Mouse (Mus musculus): ENCODE data around the gene Klri1.
"Not testable (repeated sequence)": the region's sequence is repeated elsewhere in the genome, so short reads cannot be mapped to it uniquely, and the experiment has no call there.

Klri1 gene

GRCm38 (mm10) chr6:129717032-129717431 lies at the start of gene Klri1:
Gene Klri1 (minus strand): TSS chr6:129717132.
- no peak for DNase-seq (ENCODE audit: low spot score)

GRCm38 (mm10) chr6:129747654-129748032 lies 30.7 kb upstream of the Klri1 start:
- no peak for DNase-seq (ENCODE audit: low spot score)

- no peak for DNase-seq (ENCODE audit: low spot score)
Observed at GRCm38 (mm10) chr6:129747016-129747653, 30.2 kb upstream of the Klri1 start.

- DNase-seq (ENCODE audit: low spot score) = no peak
Observed at GRCm38 (mm10) chr6:129746151-129746550, 29.2 kb upstream of the Klri1 start.

- DNase-seq (ENCODE audit: low spot score) = no peak
Observed at GRCm38 (mm10) chr6:129740069-129740721, 23.3 kb upstream of the Klri1 start, which contains the start of gene Klri2. Gene Klri2 (minus strand): TSS chr6:129740484.

DNA sequence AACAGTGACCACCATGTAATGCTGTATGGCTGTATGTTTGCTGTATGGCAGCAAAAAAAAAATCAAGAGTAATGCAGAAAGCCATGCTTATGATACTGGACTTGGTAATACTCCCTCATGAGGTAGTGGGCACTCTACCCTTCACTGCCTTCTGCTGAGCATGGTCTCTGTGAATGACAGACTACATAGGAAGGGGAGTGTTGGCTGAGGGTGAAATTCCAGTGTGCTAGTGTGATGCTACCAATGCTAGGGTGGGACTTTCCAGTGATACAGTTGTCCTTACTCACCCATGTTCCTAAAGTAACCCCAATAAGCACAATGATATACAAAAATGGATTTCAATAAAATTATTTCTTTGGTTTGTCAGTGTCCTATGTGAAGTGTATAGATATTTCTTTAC lies 19.5 kb upstream of the Klri1 start:
- DNase-seq (ENCODE audit: low spot score) = no peak

- no peak for DNase-seq (ENCODE audit: low spot score)
Observed at GRCm38 (mm10) chr6:129727237-129727636, 10.3 kb upstream of the Klri1 start.

GRCm38 (mm10) chr6:129721390-129721789 lies 4.5 kb upstream of the Klri1 start:
- no peak for DNase-seq (ENCODE audit: low spot score)

DNA sequence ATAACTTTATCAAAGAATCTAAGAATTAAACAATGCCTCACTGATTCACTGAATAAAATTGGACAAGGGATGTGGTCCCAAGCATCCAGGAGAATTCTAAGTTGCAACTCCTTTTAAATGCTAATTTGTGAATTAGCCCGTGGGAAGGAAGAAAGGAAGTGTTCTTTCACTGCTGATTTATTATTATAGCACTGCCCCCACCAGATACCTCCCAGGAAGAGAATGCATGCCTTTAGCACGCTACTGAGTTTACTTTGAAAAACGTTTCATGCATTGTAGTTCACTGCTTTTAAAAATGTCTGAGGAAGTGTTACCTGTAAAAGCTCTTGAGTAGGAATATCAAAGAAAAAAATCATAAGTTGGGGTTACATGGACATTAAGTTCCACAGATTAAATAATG lies 3.6 kb upstream of the Klri1 start:
- no peak for DNase-seq (ENCODE audit: low spot score)

DNA sequence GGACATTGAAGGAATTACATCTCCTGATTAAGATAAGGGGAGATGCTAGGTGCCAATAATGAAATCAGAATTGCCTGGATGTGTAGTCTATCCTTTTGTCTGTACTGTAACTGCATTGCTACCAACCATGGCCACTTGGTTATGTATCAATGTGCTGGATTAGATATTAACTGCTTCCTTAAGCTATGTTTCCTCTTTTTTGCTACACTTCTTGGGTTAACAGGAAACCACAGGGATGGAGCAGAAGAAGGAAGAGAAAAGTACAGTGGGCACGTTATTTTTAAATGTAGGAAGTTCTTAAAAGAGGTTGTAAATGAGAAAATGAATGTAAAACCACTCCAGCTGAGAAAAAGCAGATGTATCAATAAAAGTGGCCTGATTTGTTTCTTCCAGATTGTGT lies 3.4 kb downstream of the Klri1 start:
- no peak for DNase-seq (ENCODE audit: low spot score)

DNA sequence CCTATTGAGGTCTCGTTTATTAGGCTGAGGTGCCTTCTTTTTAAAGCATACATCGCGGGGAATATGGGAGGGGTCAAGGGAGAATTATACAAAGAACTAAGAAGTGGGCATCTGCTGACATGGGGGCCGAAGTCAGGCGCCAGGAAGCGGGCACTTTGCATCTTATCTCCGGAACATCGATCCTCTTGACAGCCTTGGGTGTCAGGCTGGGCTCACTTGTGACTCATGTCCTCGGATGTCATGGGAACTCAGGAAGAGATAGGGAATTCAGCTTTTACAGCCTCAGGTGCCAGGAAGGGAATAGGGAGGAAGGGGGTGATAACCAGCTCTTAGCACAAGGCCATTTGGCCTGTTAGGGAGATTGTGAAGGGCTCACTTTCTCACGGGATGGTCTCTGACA lies 25.5 kb downstream of the Klri1 start:
- not testable (repeated sequence) for DNase-seq (ENCODE audit: low spot score)

GRCm38 (mm10) chr6:129680379-129680778 lies 36.6 kb downstream of the Klri1 start:
- no peak for DNase-seq (ENCODE audit: low spot score)

DNA sequence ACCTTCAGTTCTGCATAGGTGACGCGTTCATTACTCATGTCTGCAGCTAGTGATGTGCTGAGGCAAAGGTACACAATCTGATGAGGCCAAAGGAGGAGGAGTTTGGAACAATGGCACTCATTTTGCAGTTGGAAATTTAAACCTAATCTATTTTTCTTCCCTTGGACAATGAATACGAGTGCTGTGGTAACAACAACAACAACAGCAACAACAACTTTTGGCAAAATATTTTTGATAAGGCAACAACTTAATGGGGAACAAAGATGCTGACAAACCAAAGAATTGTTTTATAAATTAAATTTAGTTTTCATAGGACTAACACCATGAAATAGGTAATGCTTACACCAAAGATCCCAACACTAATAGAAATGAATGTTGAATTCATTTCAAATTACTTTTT lies 38.1 kb downstream of the Klri1 start, which contains the start of gene Klrc1:
Gene Klrc1 (minus strand): TSS at position 101 of the 400 bp plus-strand sequence.
- DNase-seq (ENCODE audit: low spot score) = no peak

- DNase-seq (ENCODE audit: low spot score) = not testable (repeated sequence)
Observed at GRCm38 (mm10) chr6:129661301-129661700, 55.6 kb downstream of the Klri1 start.

DNA sequence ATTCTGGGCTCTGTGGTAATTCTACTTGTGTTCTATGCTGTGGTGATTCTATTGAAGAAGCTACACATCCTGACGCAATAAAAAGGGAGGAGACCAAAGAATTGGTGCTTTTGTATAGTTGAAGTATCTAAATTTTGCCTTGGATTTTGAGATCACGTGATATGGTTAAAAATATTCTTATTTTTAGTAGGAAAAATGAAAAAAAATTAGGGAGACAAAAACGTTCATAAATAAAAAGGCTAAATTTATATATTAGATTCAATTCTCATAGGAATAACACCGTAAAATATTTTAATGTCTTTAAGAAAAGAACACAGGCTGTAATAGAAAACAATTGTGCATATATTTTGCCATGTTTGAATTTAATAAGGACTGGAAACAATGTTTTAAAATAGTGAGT lies 56.3 kb downstream of the Klri1 start, which contains the start of gene Klrc2:
Gene Klrc2 (minus strand): TSS at position 101 of the 400 bp plus-strand sequence.
- not testable (repeated sequence) for DNase-seq (ENCODE audit: low spot score)

Measured in layer of hippocampus, adult 11-12 months (tissue).